Mouse (Mus musculus): ENCODE measurements around the gene Ech1. TPM values are rescaled to one million over a fixed set of nuclear protein-coding genes. Genes with fewer than 3 reads are reported as not detected.

Ech1 gene
- total RNA-seq, 2 experiments from 2014 or later, result 58.2 to 61.2 TPM

Other genes starting within 250 kb of the Ech1 start
- gene Samd4b, start 227.1 kb upstream of the Ech1 start, total RNA-seq (2021), result 10 to 100 TPM; 69.5 to 71.6 TPM
- gene Pak4, start 227.0 kb upstream of the Ech1 start, total RNA-seq (2021), result 10 to 100 TPM; 11.6 to 14.6 TPM
- 1 to 10 TPM; 1.0 to 1.9 TPM for gene Acp7, start 193.9 kb upstream of the Ech1 start, total RNA-seq (2021)
- 10 to 100 TPM; 14.5 to 15.7 TPM for gene Fbxo27, start 132.4 kb upstream of the Ech1 start, total RNA-seq (2021)
- gene Fbxo17, start 108.4 kb upstream of the Ech1 start, total RNA-seq (2021), result under 1 TPM; 0.88 to 0.97 TPM
- 10 to 100 TPM; 55.4 to 66.9 TPM for gene Mrps12, start 83.4 kb upstream of the Ech1 start, total RNA-seq (2021)
- gene Sars2, start 83.2 kb upstream of the Ech1 start, total RNA-seq (2021), result 10 to 100 TPM; 14.4 to 15.0 TPM
- gene Ccer2, start 69.0 kb upstream of the Ech1 start, total RNA-seq (2021), result under 1 TPM in 1 of 2 experiments, not detected in 1; 0.41 TPM
- 100 to 1,000 TPM; 325 to 336 TPM for gene Sirt2, start 58.5 kb upstream of the Ech1 start, total RNA-seq (2021)
- gene Nfkbib, start 57.7 kb upstream of the Ech1 start, total RNA-seq (2021), result 10 to 100 TPM; 31.4 to 33.9 TPM
- gene Rinl, start 36.2 kb upstream of the Ech1 start, total RNA-seq (2021), result 1 to 10 TPM; 2.9 to 3.3 TPM
- gene Hnrnpl, start 16.7 kb upstream of the Ech1 start, total RNA-seq (2021), result 100 to 1,000 TPM; 379 to 416 TPM
- 1 to 10 TPM; 3.9 to 4.2 TPM for gene Lgals4, start 8.6 kb downstream of the Ech1 start, total RNA-seq (2021)
- gene Lgals7, start 38.6 kb downstream of the Ech1 start, total RNA-seq (2021), result not detected
- 1 to 10 TPM in 1 of 2 experiments, under 1 TPM in 1; 0.67 to 1.3 TPM for gene Capn12, start 56.2 kb downstream of the Ech1 start, total RNA-seq (2021)
- gene Actn4, start 137.1 kb downstream of the Ech1 start, total RNA-seq (2021), result 100 to 1,000 TPM; 123 to 132 TPM
- 100 to 1,000 TPM; 159 to 164 TPM for gene Eif3k, start 156.6 kb downstream of the Ech1 start, total RNA-seq (2021)
- gene Map4k1, start 156.8 kb downstream of the Ech1 start, total RNA-seq (2021), result 1 to 10 TPM; 2.7 to 4.1 TPM

All from layer of hippocampus, postnatal 14 days (tissue).